Mouse (Mus musculus): ENCODE data around the gene Calhm5.

Gene Calhm5

DNA sequence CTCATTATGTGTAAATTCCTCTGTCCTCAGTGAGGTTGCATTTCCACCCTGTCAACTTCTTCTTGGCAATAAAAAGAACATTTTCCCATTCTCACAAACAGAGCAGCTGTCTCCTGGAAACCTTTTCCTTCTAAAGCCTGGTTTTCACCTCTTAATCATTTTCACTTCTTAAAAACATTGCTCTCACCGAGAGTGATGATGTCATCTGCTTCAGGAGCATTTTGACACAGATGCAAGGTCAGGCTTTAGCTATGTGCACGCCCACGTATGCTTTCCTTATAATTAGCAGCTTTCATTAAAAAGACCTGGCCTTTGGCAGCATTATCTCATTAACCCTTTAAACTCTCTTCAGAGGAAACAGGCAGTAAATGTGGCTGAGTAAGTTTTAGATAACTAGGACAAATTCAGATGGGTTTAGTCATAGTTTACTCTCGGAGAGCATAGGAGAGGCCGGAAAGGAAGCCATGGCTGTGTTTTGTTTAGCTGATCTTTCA, 25.3 kb downstream of the Calhm5 start:
- no peak for DNase-seq (ENCODE audit: low read depth)

DNA sequence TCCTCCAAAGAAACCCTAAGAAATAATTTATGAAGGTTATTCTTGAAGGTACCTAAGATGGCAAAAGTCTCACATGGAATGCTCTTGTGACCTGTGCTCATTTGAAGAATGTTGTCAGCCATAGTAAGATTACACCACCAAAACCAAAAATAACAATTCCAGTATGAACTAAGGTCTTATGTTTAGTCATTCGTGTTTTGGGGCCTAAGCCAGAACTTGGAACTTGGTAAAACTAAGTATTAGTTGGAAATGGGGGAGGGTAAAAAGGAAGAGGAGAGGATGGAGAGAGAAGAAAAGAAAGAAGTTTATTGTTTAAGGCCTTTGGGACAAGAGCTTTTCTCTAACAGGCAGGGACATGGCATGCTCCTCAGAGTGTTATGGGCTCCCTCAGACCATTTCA, 26.7 kb downstream of the Calhm5 start:
- DNase-seq (ENCODE audit: low read depth) = no peak

DNA sequence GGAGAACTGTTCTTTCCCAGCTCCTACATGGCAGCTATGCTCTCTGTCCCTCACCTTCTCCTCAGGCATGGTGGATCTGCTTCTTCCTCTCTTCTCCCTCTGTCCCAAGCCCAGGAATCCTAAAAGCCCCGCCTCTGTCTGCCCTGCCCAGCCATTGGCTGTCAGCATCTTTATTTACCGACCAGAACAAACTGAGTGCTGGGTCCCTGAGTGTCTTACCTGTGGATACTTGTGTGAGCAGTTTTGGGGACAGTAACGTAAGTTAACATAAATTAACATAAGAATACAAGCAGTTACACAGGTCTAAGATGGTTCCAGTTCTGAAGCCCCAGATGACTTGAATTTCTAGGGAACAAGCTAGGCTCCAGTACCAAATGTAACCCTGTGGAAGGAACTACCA, 29.7 kb downstream of the Calhm5 start:
- DNase-seq (ENCODE audit: low read depth) = no peak

DNA sequence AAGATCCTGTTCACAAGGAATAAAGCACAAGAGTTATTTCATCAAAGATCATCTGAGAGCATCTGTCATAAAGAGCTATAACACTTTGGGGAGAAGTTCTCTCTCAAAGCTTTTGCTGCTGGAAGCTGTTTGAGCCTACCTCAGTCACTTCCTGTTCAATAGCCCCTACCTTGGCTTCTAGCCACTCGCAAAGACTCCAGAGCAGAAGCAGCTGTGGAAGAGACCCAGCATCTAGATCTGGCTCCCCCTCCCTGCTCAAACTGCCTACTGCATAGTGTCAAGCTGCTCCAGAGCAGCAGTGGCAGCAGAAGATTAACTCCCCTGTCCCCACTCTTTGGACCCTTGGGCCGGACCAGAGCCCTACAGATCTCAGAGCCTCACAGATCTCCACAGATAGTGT, 42.3 kb downstream of the Calhm5 start:
- DNase-seq (ENCODE audit: low read depth) = no peak

DNA sequence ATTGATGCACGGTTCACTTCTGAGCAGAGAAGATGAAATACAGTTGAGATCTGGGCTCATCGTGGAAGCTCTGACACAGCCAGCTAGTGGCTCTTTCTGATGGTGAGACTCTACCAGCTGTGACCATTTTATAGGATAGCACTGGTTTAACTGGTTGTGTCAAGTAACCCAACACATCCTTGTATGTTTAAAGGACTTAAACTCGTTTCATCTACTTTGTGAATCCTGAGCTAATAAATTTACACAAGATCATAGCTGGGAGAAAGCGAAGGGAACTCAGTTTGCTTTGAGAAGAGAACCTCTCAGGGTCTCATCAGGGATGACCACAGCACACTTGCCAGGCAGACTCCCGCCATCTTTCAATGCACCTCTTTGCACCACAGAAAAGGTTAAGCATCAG, 52.1 kb downstream of the Calhm5 start, which contains the start of gene Calhm4:
Calhm4 (minus strand) TSS at position 101 of the 400 bp plus-strand sequence.
- DNase-seq (ENCODE audit: low read depth) = no peak

Data from 416B (cell line).